Comparison of ENCODE assay signal across 12 mouse cellular contexts in the genomic region with DNA sequence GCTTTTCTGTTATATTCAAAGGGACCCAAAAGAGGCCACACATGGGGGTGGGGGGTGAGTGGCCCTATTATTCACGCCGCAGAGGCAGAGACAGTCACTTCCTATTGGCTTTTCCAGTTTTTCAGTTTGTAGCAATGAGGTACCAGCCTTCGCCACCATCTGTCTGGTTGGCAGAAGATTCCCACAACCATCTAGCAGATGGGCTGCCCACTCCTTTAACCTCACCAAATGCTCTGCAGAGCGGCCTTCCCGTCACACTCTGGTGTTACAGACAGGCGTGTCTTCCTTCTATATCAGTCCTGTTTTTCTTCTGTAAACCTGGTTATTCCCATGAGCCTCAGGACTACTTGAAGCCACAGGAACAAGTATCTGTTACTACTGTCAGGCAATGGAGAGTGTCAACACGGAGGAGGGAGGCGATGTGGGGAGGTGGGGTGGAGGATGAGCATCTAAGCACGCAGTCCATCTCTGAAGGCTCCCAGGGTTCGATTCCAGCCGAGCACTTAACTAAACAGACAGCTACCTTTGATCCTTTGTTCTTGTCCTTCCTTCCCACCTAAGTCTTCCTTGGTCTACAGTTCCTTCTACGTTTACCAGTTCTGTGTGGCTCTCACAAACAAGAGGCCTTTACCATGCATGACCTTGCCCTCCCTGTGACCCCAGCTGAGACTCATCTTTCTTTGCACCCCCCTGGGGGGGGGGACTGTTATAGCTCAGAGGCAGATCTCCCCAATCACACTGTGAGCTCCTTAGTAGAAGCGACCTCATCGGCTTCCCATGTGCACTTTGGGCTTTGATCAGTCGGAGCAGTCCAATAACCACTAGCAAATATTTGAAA. TPM values are rescaled to one million over a fixed set of nuclear protein-coding genes. Genes with fewer than 3 reads are reported as not detected.
DNase-seq lines count a peak whose midpoint lies in the region; ATAC-seq lines count a peak whose summit lies in the region.
"Had no signal": no experiment of that assay in that cellular context is flagged by ENCODE, and none has a peak within 500 bp of the region (broad histone marks: within the 10 kb centered on the region; RNA-seq: fewer than 3 reads in every experiment).

No protein-coding gene starts in this region.

- H3K9ac ChIP-seq in midbrain, embryonic 11.5 days (ENCODE audit: low read length) = no peak overlapping the region
- no peak overlapping the region for H3K9ac ChIP-seq in midbrain, embryonic 14.5 days (replicated peaks; ENCODE audit: low read length)
- H3K9ac ChIP-seq in neural tube, embryonic 15.5 days (replicated peaks) = no peak overlapping the region
- H3K9ac ChIP-seq: embryonic facial prominence, embryonic 13.5 days; liver, postnatal 0 days had no signal

- no peak overlapping the region for H3K4me2 ChIP-seq in midbrain, embryonic 11.5 days
- no peak overlapping the region for H3K4me2 ChIP-seq in midbrain, embryonic 14.5 days (ENCODE audit: low read length)
- no peak overlapping the region for H3K4me2 ChIP-seq in neural tube, embryonic 15.5 days
- H3K4me2 ChIP-seq: embryonic facial prominence, embryonic 13.5 days had no signal

- DNase-seq in midbrain, embryonic 11.5 days (ENCODE audit: low spot score, missing footprints) = peak; percentile 76
- DNase-seq in midbrain, embryonic 14.5 days = no peak
- peak; percentile 73 to 74 for DNase-seq in layer of hippocampus, postnatal 36 days
- peak; percentile 56 for DNase-seq in telencephalon, adult 2 months (ENCODE audit: low read depth, low spot score)
- DNase-seq in neural tube, embryonic 10.5 days (ENCODE audit: extremely low spot score, low spot score) = no peak
- DNase-seq in urinary bladder, postnatal 10 days (ENCODE audit: low spot score) = no peak
- DNase-seq: adrenal gland, postnatal 14 days; liver, postnatal 0 days had no signal

- H3K27me3 ChIP-seq in midbrain, embryonic 11.5 days (ENCODE audit: control insufficient read depth, insufficient read depth, low read length) = no peaks in the 10 kb centered on the region
- H3K27me3 ChIP-seq in midbrain, embryonic 14.5 days (ENCODE audit: control insufficient read depth, insufficient read depth, low read length) = no peaks in the 10 kb centered on the region
- H3K27me3 ChIP-seq in neural tube, embryonic 15.5 days (replicated peaks) = no peaks in the 10 kb centered on the region
- H3K27me3 ChIP-seq: embryonic facial prominence, embryonic 13.5 days had no signal

- no peaks in the 10 kb centered on the region for H3K36me3 ChIP-seq in midbrain, embryonic 11.5 days (ENCODE audit: control insufficient read depth, insufficient read depth, low read length)
- no peaks in the 10 kb centered on the region for H3K36me3 ChIP-seq in midbrain, embryonic 14.5 days (ENCODE audit: control insufficient read depth, insufficient read depth, low read length)
- H3K36me3 ChIP-seq in neural tube, embryonic 15.5 days = no peaks in the 10 kb centered on the region
- H3K36me3 ChIP-seq: embryonic facial prominence, embryonic 13.5 days had no signal

- no peak for ATAC-seq in midbrain, embryonic 11.5 days (ENCODE audit: low FRiP score)
- ATAC-seq in midbrain, embryonic 14.5 days (ENCODE audit: low FRiP score, low TSS enrichment) = no peak
- peak; percentile 77 for ATAC-seq in frontal cortex, adult (ENCODE audit: low TSS enrichment)
- no peak for ATAC-seq in neural tube, embryonic 15.5 days (ENCODE audit: low FRiP score)
- ATAC-seq: liver, postnatal 0 days had no signal

- no peaks in the 10 kb centered on the region for H3K9me3 ChIP-seq in midbrain, embryonic 11.5 days (ENCODE audit: control insufficient read depth, low read length)
- H3K9me3 ChIP-seq in midbrain, embryonic 14.5 days (ENCODE audit: control insufficient read depth, low read length) = no peaks in the 10 kb centered on the region
- H3K9me3 ChIP-seq in neural tube, embryonic 15.5 days (replicated peaks) = no peaks in the 10 kb centered on the region
- H3K9me3 ChIP-seq: embryonic facial prominence, embryonic 13.5 days had no signal

- H3K4me3 ChIP-seq in midbrain, embryonic 11.5 days (ENCODE audit: low read depth, low read length) = no peak overlapping the region
- no peak overlapping the region for H3K4me3 ChIP-seq in midbrain, embryonic 14.5 days (replicated peaks; ENCODE audit: low read depth, low read length)
- no peak overlapping the region for H3K4me3 ChIP-seq in neural tube, embryonic 15.5 days (replicated peaks)
- H3K4me3 ChIP-seq: embryonic facial prominence, embryonic 13.5 days had no signal

- no peaks in the 10 kb centered on the region for H3K4me1 ChIP-seq in midbrain, embryonic 11.5 days (ENCODE audit: control insufficient read depth, insufficient read depth, low read length)
- no peaks in the 10 kb centered on the region for H3K4me1 ChIP-seq in midbrain, embryonic 14.5 days (ENCODE audit: control insufficient read depth, insufficient read depth, low read length)
- no peaks in the 10 kb centered on the region for H3K4me1 ChIP-seq in neural tube, embryonic 15.5 days
- H3K4me1 ChIP-seq: embryonic facial prominence, embryonic 13.5 days had no signal

- no peak overlapping the region for H3K27ac ChIP-seq in midbrain, embryonic 11.5 days (ENCODE audit: low read depth, low read length)
- H3K27ac ChIP-seq in midbrain, embryonic 14.5 days (replicated peaks; ENCODE audit: low read depth, low read length) = no peak overlapping the region
- no peak overlapping the region for H3K27ac ChIP-seq in neural tube, embryonic 15.5 days (replicated peaks)
- H3K27ac ChIP-seq: embryonic facial prominence, embryonic 13.5 days; kidney, postnatal 0 days had no signal

- WGBS in midbrain, embryonic 11.5 days = 83% methylated on average over 15 of the region's 15 CpGs
- 79% methylated on average over 15 of the region's 15 CpGs for WGBS in midbrain, embryonic 14.5 days
- 70% methylated on average over 15 of the region's 15 CpGs for WGBS in neural tube, embryonic 15.5 days

RNA-seq across cellular contexts. Expression of a gene that starts 32.0 kb away (rescaled TPM):
- 2.3 and 2.9 TPM in 2 replicates for polyA plus RNA-seq in midbrain, embryonic 11.5 days (2014; fragmentation: Nextera tagmentation; extraction: Ambion mirVana)
- polyA plus RNA-seq in midbrain, embryonic 14.5 days (2014; fragmentation: Nextera tagmentation; extraction: Ambion mirVana) = 1.4 and 2.1 TPM in 2 replicates
- total RNA-seq in layer of hippocampus, postnatal 36 days (2021) = 10 to 100 TPM; 68.7 to 78.5 TPM
- 1.6 and 2.6 TPM in 2 replicates for polyA plus RNA-seq in neural tube, embryonic 15.5 days (2015; fragmentation: Nextera tagmentation; extraction: Ambion mirVana)

RNA-seq across cellular contexts. Expression of a gene that starts 46.5 kb away (rescaled TPM):
- polyA plus RNA-seq in midbrain, embryonic 11.5 days (2014; fragmentation: Nextera tagmentation; extraction: Ambion mirVana) = 48.3 and 50.6 TPM in 2 replicates
- 55.6 and 61.2 TPM in 2 replicates for polyA plus RNA-seq in midbrain, embryonic 14.5 days (2014; fragmentation: Nextera tagmentation; extraction: Ambion mirVana)
- 10 to 100 TPM; 28.1 to 35.2 TPM for total RNA-seq in layer of hippocampus, postnatal 36 days (2021)
- polyA plus RNA-seq in neural tube, embryonic 15.5 days (2015; fragmentation: Nextera tagmentation; extraction: Ambion mirVana) = 52.0 and 55.4 TPM in 2 replicates

Comparison
In these comparisons a context has a peak if more than half of its experiments do, and no peak if none do; other contexts are left out.
1. DNase-seq: peak in midbrain, embryonic 11.5 days (single experiment), layer of hippocampus, postnatal 36 days (2 of 2) and telencephalon, adult 2 months (single experiment); none in midbrain, embryonic 14.5 days (single experiment), neural tube, embryonic 10.5 days (single experiment) and urinary bladder, postnatal 10 days (single experiment).